Mouse (Mus musculus): ENCODE results near the gene Snw1.

GRCm38 (mm10) chr12:87423700-87424099 is 48.4 kb downstream of the Snw1 start:
- TF ChIP-seq CTCF (IDR thresholded peaks at IDR 0.05; ENCODE audit: low read depth, low read length) (no peak), POLR2A (IDR thresholded peaks at IDR 0.05; ENCODE audit: borderline replicate concordance, low read depth, low read length) (no peak)

Measured in bone marrow macrophage, adult 2 months (primary cell).